Mouse (Mus musculus) liver, adult 2 months (tissue): ENCODE data around the gene Nhsl1.

Experiments used
- CTCF ChIP-seq: fragments of 200-500 bp; IDR thresholded peaks from 2 replicates; pipeline ENCODE4 v1.5.1; 2011; ENCODE audit warnings: low read depth, low read length, control low read depth
- POLR2A ChIP-seq: fragments of 200-500 bp; IDR thresholded peaks from 2 replicates; pipeline ENCODE4 v1.6.1; 2011; ENCODE audit warnings: low read length, control low read depth; ENCODE audit not compliant: insufficient read depth; ENCODE audit errors: extremely low read depth

DNA sequence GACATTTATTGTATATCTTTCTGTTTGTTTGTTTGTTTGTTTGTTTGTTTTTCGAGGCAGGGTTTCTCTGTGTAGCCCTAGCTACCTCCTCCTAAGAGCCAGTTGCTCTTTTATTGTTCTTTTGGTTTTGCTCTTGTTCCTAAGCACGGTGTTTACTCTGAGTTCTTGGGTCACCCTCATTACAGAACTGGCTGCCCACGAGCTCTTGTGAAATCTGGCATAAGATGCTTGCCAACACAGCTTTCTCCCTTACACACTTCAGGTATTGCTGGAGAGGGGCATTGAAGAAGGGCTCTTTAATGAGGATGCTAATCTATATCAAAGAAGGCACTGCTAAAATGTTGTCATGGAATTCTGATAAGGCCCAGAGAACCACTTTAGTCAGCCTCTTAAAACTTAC lies 191.9 kb downstream of the Nhsl1 start:
- no peak for TF ChIP-seq POLR2A
- TF ChIP-seq CTCF, result no peak
